Mouse (Mus musculus) liver, embryonic 13.5 days (tissue): ENCODE measurements around the gene Fscn2. TPM values are rescaled to one million over a fixed set of nuclear protein-coding genes. Genes with fewer than 3 reads are reported as not detected.
"Not testable (repeated sequence)": the region's sequence is repeated elsewhere in the genome, so short reads cannot be mapped to it uniquely, and the experiment has no call there.

Experiments
- ATAC-seq: fragments of 200-750 bp; cut with Nextera tagmentation; 2 replicates; pipeline ENCODE4 v1.8.0; 2017; ENCODE audit warnings: low read depth, mild to moderate bottlenecking, moderate number of reproducible peaks, moderate library complexity
- DNase-seq: peaks from one replicate; pipeline ENCODE4 v3.0.0; 2022
- H3K27ac ChIP-seq: fragments of 300-500 bp; sonication (generic); 2 replicates; pipeline ENCODE4 v1.5.1; 2015; ENCODE audit warnings: moderate library complexity, mild to moderate bottlenecking, inconsistent platforms
- H3K27me3 ChIP-seq: fragments of 300-500 bp; sonication (generic); 2 replicates; pipeline ENCODE4 v1.6.1; 2015; ENCODE audit warnings: mild to moderate bottlenecking, inconsistent platforms
- H3K36me3 ChIP-seq: fragments of 300-500 bp; sonication (generic); 2 replicates; pipeline ENCODE4 v1.6.1; 2015; ENCODE audit warnings: mild to moderate bottlenecking, inconsistent platforms
- H3K4me1 ChIP-seq: fragments of 300-500 bp; sonication (generic); replicated peaks from 2 replicates; pipeline ENCODE4 v1.6.1; 2015; ENCODE audit warnings: inconsistent platforms
- H3K4me2 ChIP-seq: fragments of 300-500 bp; sonication (generic); 2 replicates; pipeline ENCODE4 v1.6.1; 2015; ENCODE audit warnings: inconsistent platforms, mild to moderate bottlenecking, moderate library complexity
- H3K4me3 ChIP-seq: fragments of 300-500 bp; sonication (generic); replicated peaks from 2 replicates; pipeline ENCODE4 v1.5.1; 2015; ENCODE audit warnings: mild to moderate bottlenecking, inconsistent platforms
- H3K9ac ChIP-seq: fragments of 300-500 bp; sonication (generic); 2 replicates; pipeline ENCODE4 v1.6.1; 2015; ENCODE audit warnings: mild to moderate bottlenecking, inconsistent platforms
- H3K9me3 ChIP-seq: fragments of 300-500 bp; sonication (generic); replicated peaks from 2 replicates; pipeline ENCODE4 v1.6.1; 2016; ENCODE audit warnings: inconsistent platforms
- WGBS: fragments of 180-500 bp; shearing (Covaris S2); methylation state at CpG from one replicate; pipeline ENCODE4 v1.1.7; 2015; ENCODE audit not compliant: insufficient replicate concordance; 5-methylcytosine and 5-hydroxymethylcytosine counted together
- polyA plus RNA-seq: library from polyadenylated mRNA; unstranded; fragments of >200 nt; fragmentation: Nextera tagmentation; extraction: Ambion mirVana; gene quantifications from 2 replicates; pipeline ENCODE4 v1.2.1, GENCODE M21; 2015

Fscn2 gene
- polyA plus RNA-seq, 1 experiment from 2014 or later = not detected

- DNase-seq (no peak), ATAC-seq (no peak)
- WGBS = 5% methylated on average over 10 of the region's 10 CpGs
- Histone ChIP-seq H3K27me3 (peaks cover 29% of the 10 kb centered on the region), H3K27ac (peak overlapping the region; percentile 97; the same call in 1 of the 2 replicates), H3K9ac (peak overlapping the region; percentile 100), H3K4me2 (peak overlapping the region; percentile 99), H3K36me3 (peaks cover 17% of the 10 kb centered on the region), H3K9me3 (no peaks in the 10 kb centered on the region), H3K4me1 (peaks cover 48% of the 10 kb centered on the region), H3K4me3 (peak overlapping the region; percentile 97)
Observed at GRCm38 (mm10) chr11:120347301-120347700, 14.0 kb upstream of the Fscn2 start.

DNA sequence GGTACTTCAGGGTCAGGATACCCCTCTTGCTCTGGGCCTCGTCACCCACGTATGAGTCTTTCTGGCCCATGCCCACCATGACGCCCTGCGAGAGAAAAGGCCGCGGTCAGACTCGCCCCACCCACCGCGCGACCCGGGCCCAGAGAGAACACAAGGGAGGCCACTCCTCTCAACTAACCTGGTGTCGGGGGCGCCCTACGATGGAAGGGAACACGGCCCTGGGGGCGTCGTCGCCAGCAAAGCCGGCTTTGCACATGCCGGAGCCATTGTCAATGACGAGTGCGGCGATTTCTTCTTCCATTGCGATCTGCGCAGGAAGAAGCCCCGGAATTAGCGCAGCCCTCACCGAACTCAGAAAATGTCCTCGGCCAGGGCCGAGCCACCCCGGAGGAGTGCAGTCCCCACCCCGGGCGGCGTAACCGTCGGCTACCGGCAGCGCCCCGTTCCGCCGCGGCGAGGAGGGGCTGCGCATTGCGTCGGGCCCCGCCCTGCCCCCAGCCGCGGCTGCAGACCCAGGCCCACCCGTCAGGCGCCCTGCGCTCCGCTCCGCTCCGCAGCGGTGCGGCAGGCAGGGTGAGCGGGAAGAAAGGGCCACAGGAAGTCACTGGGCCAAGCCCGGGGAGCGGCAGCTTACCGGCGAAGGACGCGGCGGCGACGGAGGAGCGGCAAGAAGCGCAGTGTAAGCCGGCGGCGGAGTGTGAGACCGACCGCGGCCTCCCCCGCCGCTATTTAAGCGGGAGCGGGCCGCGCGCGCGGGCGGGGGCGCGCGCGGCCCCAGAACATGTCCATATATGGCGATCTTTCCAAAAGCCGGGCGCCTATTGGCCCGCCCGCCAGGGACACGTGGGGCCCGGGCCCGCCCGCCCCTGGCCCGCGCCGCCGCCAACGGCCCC is 13.3 kb upstream of the Fscn2 start, which contains the start of gene Actg1:
Actg1 (minus strand) TSS at position 752 of the 893 bp plus-strand sequence.
- ATAC-seq = peak; percentile 77
- peak; percentile 67 for DNase-seq
- WGBS = 1% methylated on average over 101 of the region's 103 CpGs

DNA sequence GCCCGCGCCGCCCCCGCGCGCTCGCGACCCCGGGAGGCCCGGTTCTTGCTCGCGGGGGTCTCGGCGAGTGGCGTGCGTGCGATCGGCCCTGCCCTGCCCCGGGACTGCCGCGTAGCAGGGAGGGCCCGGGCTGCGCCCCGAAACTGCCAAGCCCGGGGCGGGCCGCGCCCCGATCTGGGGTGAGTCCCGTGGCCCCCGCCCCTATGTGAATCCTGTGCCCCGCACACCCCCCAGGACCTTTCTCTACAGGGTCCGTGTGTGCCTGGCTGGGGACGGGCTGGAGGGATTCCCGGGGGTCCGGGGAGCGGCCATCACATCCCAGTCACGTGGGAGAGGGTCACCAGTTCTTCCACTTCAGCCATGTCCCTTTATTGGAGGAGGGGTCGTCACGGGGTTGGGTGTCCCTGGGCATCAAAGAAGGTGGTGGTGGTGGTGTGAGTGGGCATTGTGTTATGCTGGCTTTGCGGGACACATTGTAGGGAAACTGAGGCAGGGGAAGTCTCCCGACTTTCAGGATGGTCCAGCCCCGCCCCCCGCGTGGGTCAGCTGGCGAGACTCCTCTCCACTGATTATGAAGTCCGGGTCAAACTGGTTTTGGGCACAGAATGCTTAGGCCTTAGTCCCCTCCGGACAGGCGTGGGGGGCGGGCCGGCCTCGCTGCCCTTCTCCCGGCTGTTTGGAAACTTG is 12.5 kb upstream of the Fscn2 start:
- Histone ChIP-seq H3K27me3 (peaks cover 29% of the 10 kb centered on the region), H3K9ac (peak overlapping the region; percentile 100), H3K4me3 (peak overlapping the region; percentile 97), H3K9me3 (no peaks in the 10 kb centered on the region), H3K36me3 (peaks cover 17% of the 10 kb centered on the region), H3K4me2 (peak overlapping the region; percentile 99), H3K27ac (peak overlapping the region; percentile 92), H3K4me1 (peaks cover 63% of the 10 kb centered on the region)
- DNase-seq = no peak
- WGBS = 2% methylated on average over 48 of the region's 53 CpGs
- no peak; the same call in 1 of the 2 replicates for ATAC-seq

More for the DNA sequence above, 13.3 kb upstream of the Fscn2 start, which contains the start of gene Actg1:
- Histone ChIP-seq H3K9me3 (no peaks in the 10 kb centered on the region), H3K4me2 (peak within 1 kb of the TSS; percentile 99), H3K27ac (peak within 1 kb of the TSS; percentile 97), H3K27me3 (peaks cover 29% of the 10 kb centered on the region), H3K4me1 (peaks cover 55% of the 10 kb centered on the region), H3K9ac (peak within 1 kb of the TSS; percentile 100), H3K36me3 (peaks cover 17% of the 10 kb centered on the region), H3K4me3 (peak within 1 kb of the TSS; percentile 97)

- Histone ChIP-seq H3K9me3 (no peaks in the 10 kb centered on the region), H3K9ac (peak overlapping the region; percentile 100), H3K27me3 (peaks cover 29% of the 10 kb centered on the region), H3K27ac (peak overlapping the region; percentile 92), H3K4me3 (peak overlapping the region; percentile 97), H3K4me2 (peak overlapping the region; percentile 99), H3K36me3 (peaks cover 17% of the 10 kb centered on the region), H3K4me1 (peaks cover 69% of the 10 kb centered on the region)
- ATAC-seq (no peak), DNase-seq (no peak)
- WGBS = 4% methylated on average over 16 of the region's 16 CpGs
Observed at GRCm38 (mm10) chr11:120349371-120349985, 11.9 kb upstream of the Fscn2 start.

- Histone ChIP-seq H3K9ac (peak overlapping the region; percentile 100), H3K9me3 (no peaks in the 10 kb centered on the region), H3K4me3 (peak overlapping the region; percentile 97), H3K27ac (peak overlapping the region; percentile 92), H3K27me3 (peaks cover 29% of the 10 kb centered on the region), H3K36me3 (peaks cover 14% of the 10 kb centered on the region), H3K4me1 (peaks cover 76% of the 10 kb centered on the region), H3K4me2 (peak overlapping the region; percentile 99)
- WGBS = under 1% methylated on average over 68 of the region's 68 CpGs
- DNase-seq (peak; percentile 65), ATAC-seq (peak; percentile 14)
Observed at GRCm38 (mm10) chr11:120349986-120350702, 11.2 kb upstream of the Fscn2 start.

- Histone ChIP-seq H3K27ac (peak overlapping the region; percentile 92), H3K4me1 (peaks cover 78% of the 10 kb centered on the region), H3K4me3 (peak overlapping the region; percentile 97), H3K9me3 (no peaks in the 10 kb centered on the region), H3K4me2 (peak overlapping the region; percentile 99), H3K27me3 (peaks cover 29% of the 10 kb centered on the region), H3K9ac (peak overlapping the region; percentile 100; the same call in 1 of the 2 replicates), H3K36me3 (peaks cover 10% of the 10 kb centered on the region)
- no peak for DNase-seq
- 47% methylated on average over 11 of the region's 11 CpGs for whole genome bisulfite sequencing
- ATAC-seq = no peak
Observed at GRCm38 (mm10) chr11:120350711-120351110, 10.6 kb upstream of the Fscn2 start.

DNA sequence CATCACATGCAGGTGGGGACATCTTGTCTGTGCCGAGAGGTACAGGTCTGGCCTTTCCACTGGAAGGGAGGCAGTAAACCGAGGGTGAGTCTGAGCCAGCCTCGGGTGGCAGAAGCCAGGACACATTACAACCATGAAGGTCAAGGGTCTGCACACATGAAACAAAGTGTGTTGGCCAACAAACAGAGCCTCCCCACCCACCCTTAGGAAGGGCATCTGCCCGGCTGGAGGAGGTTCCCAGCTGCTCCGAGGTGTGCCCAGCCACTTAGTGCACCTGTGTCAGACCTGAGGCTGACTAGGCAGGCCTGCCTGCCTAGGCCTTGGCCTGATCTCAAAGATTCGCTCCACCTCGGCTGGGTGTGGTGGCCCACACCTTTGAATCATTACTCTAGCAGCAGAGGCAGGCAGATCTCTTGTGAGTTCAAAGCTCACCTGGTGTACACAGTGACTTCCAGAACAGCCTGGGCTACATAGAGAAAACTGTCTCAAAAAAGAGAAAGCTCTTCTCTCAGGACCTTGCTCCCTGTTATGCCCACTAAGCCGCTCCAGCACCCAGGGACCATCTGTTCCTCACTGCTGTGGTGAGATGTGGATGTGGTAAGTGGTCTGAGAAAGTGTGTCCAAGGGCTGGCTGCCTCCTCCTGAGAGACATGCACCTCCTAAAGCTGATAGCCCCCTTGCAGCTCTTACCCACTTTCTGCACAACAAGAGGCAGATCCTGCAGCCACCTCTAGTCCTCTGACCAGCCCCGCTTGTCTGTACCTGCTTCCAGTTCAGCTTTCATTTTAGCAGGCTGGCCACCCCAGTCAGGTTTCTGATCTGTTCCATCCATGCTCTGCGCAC is 9.9 kb upstream of the Fscn2 start:
- Histone ChIP-seq H3K4me1 (peaks cover 86% of the 10 kb centered on the region), H3K4me3 (no peak overlapping the region; the same call in 1 of the 2 replicates), H3K27me3 (peaks cover 29% of the 10 kb centered on the region), H3K4me2 (no peak overlapping the region; the same call in 1 of the 2 replicates), H3K36me3 (peaks cover 8% of the 10 kb centered on the region), H3K27ac (peak overlapping the region; percentile 92), H3K9ac (no peak overlapping the region), H3K9me3 (no peaks in the 10 kb centered on the region)
- WGBS = 84% methylated on average over 10 of the region's 10 CpGs
- ATAC-seq (no peak), DNase-seq (no peak)

GRCm38 (mm10) chr11:120352093-120352350 is 9.3 kb upstream of the Fscn2 start:
- H3K4me3 ChIP-seq, ATAC-seq, H3K4me2 ChIP-seq, H3K36me3 ChIP-seq, H3K9ac ChIP-seq, DNase-seq, H3K9me3 ChIP-seq: not testable (repeated sequence)
- peaks cover 29% of the 10 kb centered on the region for H3K27me3 ChIP-seq
- peaks cover 89% of the 10 kb centered on the region for H3K4me1 ChIP-seq
- peak overlapping the region; percentile 48; the same call in 1 of the 2 replicates for H3K27ac ChIP-seq
- 88% methylated on average over 5 of the region's 5 CpGs for WGBS

DNA sequence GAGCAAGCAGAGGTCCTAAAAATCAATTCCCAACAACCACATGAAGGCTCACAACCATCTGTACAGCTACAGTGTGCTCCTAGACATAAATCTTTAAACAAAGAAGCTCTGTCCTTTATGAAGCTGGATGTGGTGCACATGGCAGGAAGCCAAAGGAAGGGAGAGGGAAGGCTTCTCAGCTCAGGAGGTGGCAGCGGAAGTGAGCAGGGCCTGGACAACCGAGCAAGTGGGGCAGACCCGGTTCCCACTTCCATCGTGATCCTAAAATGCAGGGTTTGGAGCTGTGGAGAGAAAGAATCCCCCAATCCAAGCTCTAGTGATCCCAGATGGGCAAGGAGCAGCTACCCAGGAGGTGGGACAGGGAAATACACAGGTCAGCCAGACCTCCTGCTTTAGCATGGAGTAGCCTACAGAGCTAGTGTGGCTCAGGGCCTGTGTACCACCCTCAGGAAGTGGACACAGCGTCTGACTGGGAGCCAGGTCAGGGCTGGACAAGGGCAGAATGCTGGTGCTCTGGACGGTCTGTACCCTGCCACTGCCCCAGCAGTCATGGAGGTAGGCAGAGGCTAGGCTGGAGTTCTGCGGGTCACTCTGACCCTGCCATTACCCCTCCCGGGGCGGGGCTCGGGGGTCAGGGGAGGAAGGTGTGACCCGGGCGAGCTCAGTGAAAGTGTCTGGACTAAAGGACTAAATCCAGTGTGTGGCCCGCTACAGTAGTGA is 8.6 kb upstream of the Fscn2 start:
- H3K9me3 ChIP-seq = no peaks in the 10 kb centered on the region
- peak overlapping the region; percentile 78 for H3K4me2 ChIP-seq
- 66% methylated on average over 13 of the region's 13 CpGs for WGBS
- H3K27ac ChIP-seq = peak overlapping the region; percentile 93
- H3K9ac ChIP-seq = peak overlapping the region; percentile 79
- ATAC-seq (no peak), DNase-seq (no peak)
- H3K4me1 ChIP-seq = peaks cover 90% of the 10 kb centered on the region
- H3K27me3 ChIP-seq = peaks cover 29% of the 10 kb centered on the region
- H3K36me3 ChIP-seq = no peaks in the 10 kb centered on the region
- H3K4me3 ChIP-seq = 0 out of 2 replicates have a peak overlapping the region, but pooled peaks have one; percentile 51
